Mouse (Mus musculus) intestine, embryonic 16.5 days (tissue): ENCODE data around the gene Lrrc10. TPM values are rescaled to one million over a fixed set of nuclear protein-coding genes. Genes with fewer than 3 reads are reported as not detected.
A peak's percentile ranks its signal among the peaks of the same experiment; 100 is the strongest.

ENCODE experiments used
- ATAC-seq: fragments of 200-750 bp; cut with Nextera tagmentation; 2 replicates; pipeline ENCODE4 v1.8.0; 2017; ENCODE audit warnings: moderate TSS enrichment, moderate library complexity
- H3K27ac ChIP-seq: fragments of 300-500 bp; sonication (generic); 2 replicates; pipeline ENCODE4 v1.5.1; 2014; ENCODE audit warnings: mild to moderate bottlenecking, low read length
- H3K27me3 ChIP-seq: fragments of 300-500 bp; sonication (generic); replicated peaks from 2 replicates; pipeline ENCODE4 v1.6.1; 2014; ENCODE audit warnings: low read length, control low read depth, mixed read lengths; ENCODE audit not compliant: control insufficient read depth, insufficient read depth
- H3K36me3 ChIP-seq: fragments of 300-500 bp; sonication (generic); 2 replicates; pipeline ENCODE4 v1.6.1; 2014; ENCODE audit warnings: low read length, control low read depth; ENCODE audit not compliant: control insufficient read depth, insufficient read depth
- H3K4me1 ChIP-seq: fragments of 300-500 bp; sonication (generic); 2 replicates; pipeline ENCODE4 v1.6.1; 2014; ENCODE audit warnings: low read length, control low read depth, mixed read lengths; ENCODE audit not compliant: control insufficient read depth, insufficient read depth
- H3K4me2 ChIP-seq: fragments of 300-500 bp; sonication (generic); 2 replicates; pipeline ENCODE4 v1.6.1; 2014; ENCODE audit warnings: low read depth, low read length, control low read depth
- H3K4me3 ChIP-seq: fragments of 300-500 bp; sonication (generic); 2 replicates; pipeline ENCODE4 v1.5.1; 2014; ENCODE audit warnings: mild to moderate bottlenecking, low read length
- H3K9ac ChIP-seq: fragments of 300-500 bp; sonication (generic); 2 replicates; pipeline ENCODE4 v1.6.1; 2014; ENCODE audit warnings: low read depth, low read length
- H3K9me3 ChIP-seq: fragments of 300-500 bp; sonication (generic); 2 replicates; pipeline ENCODE4 v1.6.1; 2016; ENCODE audit warnings: low read length, control low read depth; ENCODE audit not compliant: control insufficient read depth
- WGBS: fragments of 180-500 bp; shearing (Covaris S2); extraction: QIAGEN DNeasy Blood & Tissue Kit; methylation state at CpG from one replicate; pipeline ENCODE4 v1.1.7; 2014; 5-methylcytosine and 5-hydroxymethylcytosine counted together
- polyA plus RNA-seq: library from polyadenylated mRNA; unstranded; fragments of >200 nt; fragmentation: Nextera tagmentation; extraction: Ambion mirVana; gene quantifications from 2 replicates; pipeline ENCODE4 v1.2.1, GENCODE M21; 2015

The Lrrc10 gene
- polyA plus RNA-seq = not detected in 2 replicates

DNA sequence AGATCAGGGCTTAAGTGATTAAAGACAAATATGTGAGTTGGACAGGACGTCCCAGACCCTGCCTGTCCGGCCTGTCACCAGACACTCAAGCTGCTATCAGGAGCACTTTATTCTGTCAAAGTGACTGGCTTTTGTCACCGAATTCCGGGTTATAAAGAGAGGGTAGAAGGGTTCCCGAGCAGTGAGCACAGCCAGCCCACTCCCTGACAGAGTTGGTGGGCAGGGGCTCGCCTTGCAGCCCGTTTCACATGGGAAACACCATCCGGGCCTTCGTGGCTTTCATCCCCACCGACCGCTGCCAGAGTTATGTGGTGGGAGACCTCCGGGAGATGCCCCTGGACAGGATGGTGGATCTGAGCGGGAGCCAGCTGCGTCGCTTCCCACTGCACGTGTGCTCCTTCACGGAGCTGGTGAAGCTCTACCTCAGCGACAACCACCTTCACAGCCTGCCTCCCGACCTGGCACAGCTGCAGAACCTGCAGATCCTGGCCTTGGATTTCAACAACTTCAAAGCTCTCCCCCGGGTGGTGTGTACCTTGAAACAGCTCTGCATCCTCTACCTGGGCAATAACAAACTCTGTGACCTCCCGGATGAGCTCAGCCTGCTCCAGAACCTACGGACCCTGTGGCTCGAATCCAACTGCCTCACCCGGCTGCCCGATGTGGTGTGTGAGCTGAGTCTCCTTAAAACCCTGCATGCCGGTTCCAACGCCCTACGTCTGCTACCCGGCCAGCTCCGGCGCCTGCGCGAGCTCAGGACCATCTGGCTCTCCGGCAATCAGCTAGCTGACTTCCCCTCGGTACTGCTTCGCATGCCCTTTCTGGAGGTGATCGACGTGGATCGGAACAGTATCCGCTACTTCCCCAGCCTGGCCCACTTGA lies at the start of gene Lrrc10:
Gene Lrrc10 (plus strand): TSS at position 167 of the 882 bp plus-strand sequence.
- Histone ChIP-seq H3K4me3 (no peak within 1 kb of the TSS), H3K9ac (no peak within 1 kb of the TSS), H3K27ac (no peak within 1 kb of the TSS), H3K4me1 (no peaks in the 10 kb centered on the region), H3K36me3 (peaks cover 3% of the 10 kb centered on the region; the same call in 1 of the 2 replicates), H3K27me3 (no peaks in the 10 kb centered on the region), H3K4me2 (peak within 1 kb of the TSS; percentile 32), H3K9me3 (no peaks in the 10 kb centered on the region)
- WGBS = 42% methylated on average over 40 of the region's 40 CpGs
- ATAC-seq = peak; percentile 24; the same call in 1 of the 2 replicates

DNA sequence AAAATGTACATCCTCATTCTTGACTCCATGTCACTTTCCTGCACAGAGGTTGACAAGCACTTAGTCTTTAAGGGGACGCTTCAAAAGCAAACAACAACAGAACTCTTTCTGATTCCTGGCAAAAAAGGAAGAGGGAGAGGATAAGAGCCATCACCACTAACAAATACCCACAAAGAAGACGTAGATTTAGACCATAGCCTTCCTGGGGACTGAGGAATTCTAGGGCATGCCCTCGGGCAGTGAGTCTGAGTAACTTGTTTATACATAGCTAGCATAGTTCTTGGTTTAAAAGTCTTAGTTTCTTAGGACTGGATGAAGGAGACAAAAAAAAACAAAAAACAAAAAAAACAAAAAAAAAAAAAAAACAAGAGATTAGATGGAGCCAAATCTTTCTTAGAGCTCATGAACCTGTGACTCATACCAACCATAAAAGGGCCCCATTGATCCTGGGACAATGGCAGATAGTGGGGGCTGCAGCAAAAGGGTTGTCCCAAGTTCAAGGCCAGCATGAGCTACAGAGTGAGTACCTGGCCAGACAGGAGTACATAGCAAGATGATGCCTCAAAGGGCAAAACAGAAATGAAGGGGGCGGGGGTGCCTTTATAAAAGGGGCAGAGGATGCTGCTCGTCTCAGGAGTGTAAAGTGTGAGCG lies 49.4 kb upstream of the Lrrc10 start:
- peak; percentile 75 for ATAC-seq
- Histone ChIP-seq H3K27ac (peak overlapping the region; percentile 62), H3K4me1 (0 out of 2 replicates have a peak, but pooled peaks cover 7% of the 10 kb centered on the region), H3K9me3 (no peaks in the 10 kb centered on the region), H3K4me2 (peak overlapping the region; percentile 21; the same call in 1 of the 2 replicates), H3K9ac (peak overlapping the region; percentile 22; the same call in 1 of the 2 replicates), H3K4me3 (no peak overlapping the region), H3K36me3 (no peaks in the 10 kb centered on the region), H3K27me3 (no peaks in the 10 kb centered on the region)
- WGBS = 55% methylated on average over 6 of the region's 6 CpGs

DNA sequence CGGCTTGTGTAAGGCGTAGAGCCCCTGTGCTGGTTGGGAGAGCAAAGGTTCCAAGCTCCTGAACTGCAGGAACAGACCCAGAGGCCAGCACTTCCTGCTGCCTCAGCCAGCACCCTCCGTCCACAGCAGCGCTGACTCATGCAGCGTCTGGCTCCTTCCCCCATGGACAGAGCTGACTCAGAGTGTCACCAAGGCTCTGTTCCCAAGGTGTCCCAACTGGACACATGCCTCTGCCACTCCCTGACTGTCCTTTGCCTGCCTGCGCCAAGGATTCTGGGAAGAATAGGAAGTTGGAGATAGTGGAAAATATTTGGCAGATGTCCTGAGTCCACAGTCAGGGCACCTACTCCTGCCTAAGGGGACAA lies 48.9 kb upstream of the Lrrc10 start:
- peak; percentile 97 for ATAC-seq
- no peaks in the 10 kb centered on the region for H3K9me3 ChIP-seq
- WGBS = 40% methylated on average over 6 of the region's 6 CpGs
- H3K4me2 ChIP-seq = peak overlapping the region; percentile 21; the same call in 1 of the 2 replicates
- H3K36me3 ChIP-seq = no peaks in the 10 kb centered on the region
- no peak overlapping the region for H3K4me3 ChIP-seq
- H3K27me3 ChIP-seq = no peaks in the 10 kb centered on the region
- peak overlapping the region; percentile 62 for H3K27ac ChIP-seq
- 0 out of 2 replicates have a peak, but pooled peaks cover 7% of the 10 kb centered on the region for H3K4me1 ChIP-seq
- H3K9ac ChIP-seq = peak overlapping the region; percentile 22; the same call in 1 of the 2 replicates

DNA sequence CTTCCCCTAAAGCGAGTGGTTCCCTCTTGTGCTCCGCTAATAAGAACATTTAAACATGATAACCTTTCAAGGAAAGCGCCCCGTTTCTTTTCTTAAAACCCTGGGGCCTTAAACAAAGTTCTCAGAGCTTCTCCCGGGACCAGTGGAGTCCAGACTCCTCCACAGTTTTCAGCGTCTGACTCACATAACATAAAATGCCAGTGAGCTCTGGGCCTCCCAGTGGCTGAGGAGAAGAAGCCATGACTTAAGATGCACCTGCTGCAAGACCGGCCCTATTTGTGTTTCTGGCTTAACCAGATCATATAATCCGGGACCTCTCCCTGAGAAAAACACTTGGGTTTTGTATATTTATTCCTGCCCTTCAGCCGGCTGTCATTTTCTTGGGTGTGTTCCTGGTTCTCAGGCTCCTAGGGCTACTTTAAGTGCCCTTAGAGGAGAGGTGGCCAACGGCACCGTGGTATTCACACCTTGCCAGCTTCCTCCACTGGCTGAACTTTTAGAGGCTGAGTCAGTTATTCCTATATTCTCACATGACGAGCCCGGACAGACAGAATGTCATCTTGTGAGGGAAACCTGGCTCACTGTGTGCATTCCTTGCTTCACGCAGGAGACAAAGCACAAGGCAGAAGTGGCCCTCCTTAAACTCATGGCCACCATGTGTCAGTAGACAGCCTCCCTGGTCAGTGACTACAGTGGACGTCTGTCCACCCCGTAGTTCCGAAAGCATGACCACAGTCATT lies 46.3 kb upstream of the Lrrc10 start:
- H3K9me3 ChIP-seq = no peaks in the 10 kb centered on the region
- ATAC-seq = no peak
- 0 out of 2 replicates have a peak, but pooled peaks cover 7% of the 10 kb centered on the region for H3K4me1 ChIP-seq
- H3K36me3 ChIP-seq = no peaks in the 10 kb centered on the region
- no peak overlapping the region for H3K4me2 ChIP-seq
- H3K9ac ChIP-seq = no peak overlapping the region
- H3K27ac ChIP-seq = no peak overlapping the region
- 77% methylated on average over 17 of the region's 17 CpGs for WGBS
- H3K4me3 ChIP-seq = no peak overlapping the region
- H3K27me3 ChIP-seq = no peaks in the 10 kb centered on the region

DNA sequence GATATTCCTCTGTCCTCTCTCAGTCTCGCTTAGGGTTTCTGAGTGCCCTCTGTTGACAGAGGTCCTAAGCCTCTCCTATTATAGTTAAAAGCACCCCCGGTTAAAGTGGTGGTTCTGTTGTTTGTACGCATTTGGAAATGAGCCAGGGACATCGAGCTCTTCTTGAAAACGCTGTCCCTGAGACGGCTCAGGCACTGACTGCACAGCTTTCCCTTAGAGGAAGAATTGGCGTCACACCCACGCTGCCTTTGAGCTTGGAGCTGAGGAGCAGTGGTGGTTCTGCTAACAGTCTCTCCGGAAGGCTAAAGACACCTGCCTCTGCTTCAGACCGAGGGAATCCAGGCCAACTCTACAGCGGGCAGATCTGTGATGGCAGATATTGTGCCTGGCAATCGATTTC lies 44.2 kb upstream of the Lrrc10 start:
- Histone ChIP-seq H3K4me2 (no peak overlapping the region), H3K9me3 (no peaks in the 10 kb centered on the region), H3K9ac (no peak overlapping the region), H3K27ac (no peak overlapping the region), H3K4me1 (0 out of 2 replicates have a peak, but pooled peaks cover 5% of the 10 kb centered on the region), H3K27me3 (no peaks in the 10 kb centered on the region), H3K4me3 (no peak overlapping the region), H3K36me3 (no peaks in the 10 kb centered on the region)
- ATAC-seq = no peak
- WGBS = 49% methylated on average over 12 of the region's 12 CpGs

DNA sequence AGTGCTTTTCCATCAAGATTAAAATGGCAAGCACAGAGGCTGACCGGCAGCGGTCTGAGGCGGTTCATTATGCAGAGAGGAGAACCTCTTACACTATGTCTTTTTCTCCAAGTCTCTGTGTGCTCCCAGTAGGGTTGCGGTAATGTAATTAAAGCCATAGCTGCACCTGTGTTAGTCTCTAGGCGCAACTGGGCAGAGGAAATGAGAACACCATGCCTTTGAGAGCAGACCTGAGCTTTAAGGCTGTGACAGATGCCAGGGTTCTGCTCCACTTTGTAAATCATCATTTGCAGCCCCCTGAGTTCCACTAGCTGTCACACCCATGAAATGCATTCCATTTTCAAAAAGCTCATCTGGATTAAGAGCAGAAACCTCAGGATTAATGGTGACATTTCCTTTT lies 40.4 kb upstream of the Lrrc10 start:
- Histone ChIP-seq H3K4me3 (no peak overlapping the region), H3K9ac (no peak overlapping the region), H3K9me3 (no peaks in the 10 kb centered on the region), H3K36me3 (no peaks in the 10 kb centered on the region), H3K27ac (no peak overlapping the region), H3K4me1 (no peaks in the 10 kb centered on the region), H3K27me3 (no peaks in the 10 kb centered on the region), H3K4me2 (no peak overlapping the region)
- no peak for ATAC-seq
- 83% methylated on average over 5 of the region's 5 CpGs for WGBS

DNA sequence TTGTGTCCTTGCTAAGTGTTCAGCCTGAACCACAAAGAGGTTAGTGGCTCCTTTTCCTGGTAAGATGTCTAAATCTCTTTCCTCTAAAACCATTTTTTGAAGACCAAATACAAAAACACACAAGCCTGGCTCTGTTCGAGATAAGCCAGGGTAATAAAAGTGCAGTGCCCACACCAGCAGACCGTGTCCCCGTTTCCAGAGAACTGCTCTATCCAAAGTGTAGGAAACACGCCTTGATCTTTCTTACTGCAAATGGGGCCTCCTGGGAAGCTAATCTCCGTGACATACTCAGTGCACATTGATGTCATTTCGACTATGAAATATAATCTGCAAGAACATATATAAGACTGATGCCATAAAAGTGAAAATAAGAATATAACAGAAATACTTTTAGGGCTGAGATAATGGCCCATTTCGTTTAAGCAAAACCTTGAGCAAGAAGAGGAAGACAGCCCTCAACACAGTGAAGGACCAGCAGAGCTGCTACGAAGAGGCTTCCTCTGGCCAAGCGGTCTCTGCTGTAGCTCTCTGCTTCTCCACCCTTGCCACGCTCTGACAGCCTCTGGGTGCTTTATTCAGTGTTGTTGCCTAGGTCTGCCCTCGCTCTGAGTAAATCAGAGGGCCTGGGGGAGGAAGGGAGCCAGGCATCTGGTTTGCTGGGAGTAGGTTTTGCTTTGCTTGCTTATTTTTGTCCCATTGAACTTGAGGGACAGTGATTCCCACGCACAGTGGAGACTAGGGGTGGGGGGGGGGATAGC lies 39.3 kb upstream of the Lrrc10 start:
- H3K4me2 ChIP-seq = no peak overlapping the region
- no peak overlapping the region for H3K9ac ChIP-seq
- WGBS = 48% methylated on average over 12 of the region's 12 CpGs
- no peaks in the 10 kb centered on the region for H3K36me3 ChIP-seq
- no peaks in the 10 kb centered on the region for H3K4me1 ChIP-seq
- H3K4me3 ChIP-seq = no peak overlapping the region
- H3K9me3 ChIP-seq = no peaks in the 10 kb centered on the region
- peak; percentile 73 for ATAC-seq
- H3K27ac ChIP-seq = no peak overlapping the region
- H3K27me3 ChIP-seq = no peaks in the 10 kb centered on the region

DNA sequence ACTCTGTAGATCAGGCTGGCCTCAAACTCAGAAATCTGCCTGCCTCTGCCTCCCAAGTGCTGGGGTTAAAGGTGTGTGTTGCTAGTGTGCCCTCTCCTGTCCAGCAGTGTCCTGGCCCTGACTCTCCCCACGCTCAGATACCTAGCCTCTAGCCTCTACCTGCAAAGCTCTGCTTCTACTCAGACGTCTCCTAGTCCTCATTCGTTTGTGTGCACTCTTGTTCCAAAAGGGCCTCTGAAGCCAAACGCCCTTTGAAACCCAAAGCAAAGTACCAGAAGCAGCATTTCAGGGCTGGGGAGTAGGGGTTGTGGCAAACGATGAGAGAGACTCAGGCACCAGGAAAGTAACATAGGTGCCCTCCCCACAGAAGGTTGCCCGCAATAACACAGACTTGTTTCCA lies 35.5 kb upstream of the Lrrc10 start:
- Histone ChIP-seq H3K9ac (no peak overlapping the region), H3K9me3 (no peaks in the 10 kb centered on the region), H3K36me3 (no peaks in the 10 kb centered on the region), H3K4me2 (no peak overlapping the region), H3K27me3 (no peaks in the 10 kb centered on the region), H3K27ac (no peak overlapping the region), H3K4me1 (peaks cover 5% of the 10 kb centered on the region; the same call in 1 of the 2 replicates), H3K4me3 (no peak overlapping the region)
- 83% methylated on average over 6 of the region's 6 CpGs for WGBS
- ATAC-seq = no peak
